Mouse (Mus musculus) limb, embryonic 13.5 days (tissue): Measurements from ENCODE around the gene Usp3. TPM values are rescaled to one million over a fixed set of nuclear protein-coding genes. Genes with fewer than 3 reads are reported as not detected.

Source experiments
- ATAC-seq: fragments of 200-750 bp; cut with Nextera tagmentation; 2 replicates; pipeline ENCODE4 v1.8.0; 2017; ENCODE audit warnings: low read depth, moderate number of reproducible peaks, moderate TSS enrichment; ENCODE audit not compliant: low FRiP score
- H3K27ac ChIP-seq: fragments of 300-500 bp; sonication (generic); 2 replicates; pipeline ENCODE4 v1.5.1; 2015; ENCODE audit warnings: inconsistent platforms, mild to moderate bottlenecking, moderate library complexity
- H3K27me3 ChIP-seq: fragments of 300-500 bp; sonication (generic); 2 replicates; pipeline ENCODE4 v1.6.1; 2015; ENCODE audit warnings: mild to moderate bottlenecking, inconsistent platforms
- H3K36me3 ChIP-seq: fragments of 300-500 bp; sonication (generic); 2 replicates; pipeline ENCODE4 v1.6.1; 2015; ENCODE audit warnings: inconsistent platforms, mild to moderate bottlenecking, moderate library complexity
- H3K4me1 ChIP-seq: fragments of 300-500 bp; sonication (generic); 2 replicates; pipeline ENCODE4 v1.6.1; 2015; ENCODE audit warnings: inconsistent platforms
- H3K4me2 ChIP-seq: fragments of 300-500 bp; sonication (generic); replicated peaks from 2 replicates; pipeline ENCODE4 v1.6.1; 2015; ENCODE audit warnings: inconsistent platforms, mild to moderate bottlenecking, moderate library complexity
- H3K4me3 ChIP-seq: fragments of 300-500 bp; sonication (generic); 2 replicates; pipeline ENCODE4 v1.5.1; 2015; ENCODE audit warnings: moderate library complexity, mild to moderate bottlenecking, inconsistent platforms
- H3K9ac ChIP-seq: fragments of 300-500 bp; sonication (generic); 2 replicates; pipeline ENCODE4 v1.6.1; 2015; ENCODE audit warnings: mild to moderate bottlenecking, inconsistent platforms
- H3K9me3 ChIP-seq: fragments of 300-500 bp; sonication (generic); 2 replicates; pipeline ENCODE4 v1.6.1; 2016; ENCODE audit warnings: inconsistent platforms
- WGBS: fragments of 180-500 bp; shearing (Covaris S2); methylation state at CpG from one replicate; pipeline ENCODE4 v1.1.7; 2015; 5-methylcytosine and 5-hydroxymethylcytosine counted together
- polyA plus RNA-seq: library from polyadenylated mRNA; unstranded; fragments of >200 nt; fragmentation: Nextera tagmentation; extraction: Ambion mirVana; gene quantifications from 2 replicates; pipeline ENCODE4 v1.2.1, GENCODE M21; 2015

Usp3 gene
- polyA plus RNA-seq, 1 experiment from 2014 or later: 81.8 TPM

GRCm38 (mm10) chr9:66513661-66514255 is 79.2 kb downstream of the Usp3 start:
- peak overlapping the region; percentile 69 for H3K27ac ChIP-seq
- peak overlapping the region; percentile 98; the same call in 1 of the 2 replicates for H3K4me2 ChIP-seq

GRCm38 (mm10) chr9:66513150-66513549 is 79.8 kb downstream of the Usp3 start:
- Histone ChIP-seq H3K4me1 (peaks cover 31% of the 10 kb centered on the region), H3K27me3 (no peaks in the 10 kb centered on the region), H3K4me3 (0 out of 2 replicates have a peak overlapping the region, but pooled peaks have one; percentile 66), H3K27ac (peak overlapping the region; percentile 96), H3K4me2 (peak overlapping the region; percentile 98), H3K36me3 (peaks cover 68% of the 10 kb centered on the region), H3K9ac (peak overlapping the region; percentile 25; the same call in 1 of the 2 replicates), H3K9me3 (no peaks in the 10 kb centered on the region)
- no peak for ATAC-seq

More at GRCm38 (mm10) chr9:66513661-66514255, 79.2 kb downstream of the Usp3 start:
- Histone ChIP-seq H3K36me3 (peaks cover 68% of the 10 kb centered on the region), H3K9me3 (no peaks in the 10 kb centered on the region), H3K4me3 (0 out of 2 replicates have a peak overlapping the region, but pooled peaks have one; percentile 2), H3K27me3 (no peaks in the 10 kb centered on the region), H3K4me1 (peaks cover 31% of the 10 kb centered on the region), H3K9ac (peak overlapping the region; percentile 25)
- ATAC-seq: no peak
- WGBS: 81% methylated on average over 4 of the region's 4 CpGs

GRCm38 (mm10) chr9:66512351-66512671 is 80.6 kb downstream of the Usp3 start:
- Histone ChIP-seq H3K4me1 (peaks cover 31% of the 10 kb centered on the region), H3K4me2 (peak overlapping the region; percentile 98), H3K4me3 (peak overlapping the region; percentile 66), H3K9ac (peak overlapping the region; percentile 84), H3K27me3 (no peaks in the 10 kb centered on the region), H3K36me3 (peaks cover 68% of the 10 kb centered on the region), H3K27ac (peak overlapping the region; percentile 96), H3K9me3 (no peaks in the 10 kb centered on the region)
- WGBS: 0% methylated on average over 8 of the region's 8 CpGs
- peak; percentile 85 for ATAC-seq

GRCm38 (mm10) chr9:66511580-66512350 is 81.2 kb downstream of the Usp3 start:
- peaks cover 31% of the 10 kb centered on the region for H3K4me1 ChIP-seq
- peak overlapping the region; percentile 66 for H3K4me3 ChIP-seq
- H3K4me2 ChIP-seq: peak overlapping the region; percentile 98
- peak; percentile 86 for ATAC-seq
- peaks cover 68% of the 10 kb centered on the region for H3K36me3 ChIP-seq
- peak overlapping the region; percentile 96 for H3K27ac ChIP-seq
- peak overlapping the region; percentile 84 for H3K9ac ChIP-seq
- H3K9me3 ChIP-seq: no peaks in the 10 kb centered on the region
- no peaks in the 10 kb centered on the region for H3K27me3 ChIP-seq
- under 1% methylated on average over 78 of the region's 78 CpGs for WGBS

- 0% methylated on average over 2 of the region's 2 CpGs for WGBS
- no peaks in the 10 kb centered on the region for H3K9me3 ChIP-seq
- H3K27me3 ChIP-seq: no peaks in the 10 kb centered on the region
- peak overlapping the region; percentile 96 for H3K27ac ChIP-seq
- H3K4me3 ChIP-seq: peak overlapping the region; percentile 66
- peaks cover 68% of the 10 kb centered on the region for H3K36me3 ChIP-seq
- no peak for ATAC-seq
- peaks cover 31% of the 10 kb centered on the region for H3K4me1 ChIP-seq
- H3K4me2 ChIP-seq: peak overlapping the region; percentile 98
- H3K9ac ChIP-seq: peak overlapping the region; percentile 76
These were observed 82.0 kb downstream of the Usp3 start for GRCm38 (mm10) chr9:66510944-66511343.

GRCm38 (mm10) chr9:66510351-66510841 is 82.5 kb downstream of the Usp3 start:
- H3K9ac ChIP-seq: peak overlapping the region; percentile 53
- H3K4me2 ChIP-seq: peak overlapping the region; percentile 98
- 62% methylated on average over 7 of the region's 7 CpGs for WGBS

GRCm38 (mm10) chr9:66508890-66509399 is 84.0 kb downstream of the Usp3 start:
- H3K4me2 ChIP-seq: no peak overlapping the region
- WGBS: 73% methylated on average over 4 of the region's 4 CpGs
- H3K27me3 ChIP-seq: no peaks in the 10 kb centered on the region
- no peak overlapping the region for H3K27ac ChIP-seq
- no peak overlapping the region for H3K4me3 ChIP-seq
- no peak overlapping the region for H3K9ac ChIP-seq
- H3K9me3 ChIP-seq: no peaks in the 10 kb centered on the region
- peaks cover 28% of the 10 kb centered on the region for H3K4me1 ChIP-seq
- H3K36me3 ChIP-seq: peaks cover 68% of the 10 kb centered on the region
- ATAC-seq: no peak

More at GRCm38 (mm10) chr9:66510351-66510841, 82.5 kb downstream of the Usp3 start:
- Histone ChIP-seq H3K36me3 (peaks cover 68% of the 10 kb centered on the region), H3K27me3 (no peaks in the 10 kb centered on the region), H3K4me3 (no peak overlapping the region), H3K9me3 (no peaks in the 10 kb centered on the region), H3K4me1 (peaks cover 31% of the 10 kb centered on the region), H3K27ac (peak overlapping the region; percentile 96)
- no peak for ATAC-seq

GRCm38 (mm10) chr9:66507684-66508083 is 85.3 kb downstream of the Usp3 start:
- 88% methylated on average over 3 of the region's 3 CpGs for WGBS
- Histone ChIP-seq H3K27me3 (no peaks in the 10 kb centered on the region), H3K36me3 (peaks cover 68% of the 10 kb centered on the region), H3K4me2 (no peak overlapping the region), H3K4me3 (no peak overlapping the region), H3K9me3 (no peaks in the 10 kb centered on the region), H3K4me1 (peaks cover 15% of the 10 kb centered on the region), H3K9ac (no peak overlapping the region), H3K27ac (no peak overlapping the region)
- ATAC-seq: no peak

GRCm38 (mm10) chr9:66506424-66506823 is 86.5 kb downstream of the Usp3 start:
- Histone ChIP-seq H3K27me3 (no peaks in the 10 kb centered on the region), H3K9ac (no peak overlapping the region), H3K9me3 (no peaks in the 10 kb centered on the region), H3K27ac (no peak overlapping the region), H3K4me1 (peaks cover 12% of the 10 kb centered on the region), H3K4me2 (no peak overlapping the region), H3K36me3 (peaks cover 79% of the 10 kb centered on the region), H3K4me3 (no peak overlapping the region)
- no peak for ATAC-seq

GRCm38 (mm10) chr9:66506011-66506410 is 86.9 kb downstream of the Usp3 start:
- 87% methylated on average over 4 of the region's 4 CpGs for WGBS
- Histone ChIP-seq H3K4me3 (no peak overlapping the region), H3K27ac (no peak overlapping the region), H3K4me1 (peaks cover 11% of the 10 kb centered on the region), H3K36me3 (peaks cover 83% of the 10 kb centered on the region), H3K4me2 (no peak overlapping the region), H3K9me3 (no peaks in the 10 kb centered on the region), H3K9ac (no peak overlapping the region), H3K27me3 (no peaks in the 10 kb centered on the region)
- no peak for ATAC-seq

- H3K9me3 ChIP-seq: no peaks in the 10 kb centered on the region
- no peak overlapping the region for H3K4me3 ChIP-seq
- 79% methylated on average over 9 of the region's 9 CpGs for whole genome bisulfite sequencing
- H3K9ac ChIP-seq: no peak overlapping the region
- no peak overlapping the region for H3K27ac ChIP-seq
- H3K4me2 ChIP-seq: no peak overlapping the region
- peaks cover 89% of the 10 kb centered on the region for H3K36me3 ChIP-seq
- H3K4me1 ChIP-seq: peaks cover 4% of the 10 kb centered on the region
- H3K27me3 ChIP-seq: no peaks in the 10 kb centered on the region
- ATAC-seq: no peak
These were observed 87.6 kb downstream of the Usp3 start for GRCm38 (mm10) chr9:66505141-66505917.
